Mouse (Mus musculus) bone marrow, adult 2 months (tissue): ENCODE results near the gene Erc2. TPM values are rescaled to one million over a fixed set of nuclear protein-coding genes. Genes with fewer than 3 reads are reported as not detected.

Source experiments
- H3K27ac ChIP-seq: fragments of 200-500 bp; 2 replicates; pipeline ENCODE4 v1.5.1; 2012; ENCODE audit warnings: low read depth, mild to moderate bottlenecking, control low read depth, inconsistent platforms, low read length; ENCODE audit not compliant: control insufficient read depth, poor library complexity, insufficient read depth
- H3K4me1 ChIP-seq: fragments of 200-500 bp; 2 replicates; pipeline ENCODE4 v1.6.1; 2011; ENCODE audit warnings: low read length; ENCODE audit not compliant: control insufficient read depth, insufficient read depth
- H3K4me3 ChIP-seq: fragments of 200-500 bp; replicated peaks from 2 replicates; pipeline ENCODE3; 2011; ENCODE audit warnings: mild to moderate bottlenecking, low read depth, low read length, control low read depth; ENCODE audit not compliant: control insufficient read depth
- CTCF ChIP-seq: fragments of 200-500 bp; IDR thresholded peaks from 2 replicates; pipeline ENCODE4 v1.5.1; 2011; ENCODE audit warnings: low read length, control low read depth; ENCODE audit not compliant: control insufficient read depth, insufficient read depth
- POLR2A ChIP-seq: fragments of 200-500 bp; IDR thresholded peaks from 2 replicates; pipeline ENCODE4 v1.6.1; 2011; ENCODE audit warnings: low read depth, mild to moderate bottlenecking, control low read depth, low read length, borderline replicate concordance; ENCODE audit not compliant: control insufficient read depth
- WGBS: fragments of 180-500 bp; shearing (Covaris S2); methylation state at CpG from one replicate; pipeline ENCODE4 v1.1.7; 2018; 5-methylcytosine and 5-hydroxymethylcytosine counted together
- polyA plus RNA-seq: library from polyadenylated mRNA; stranded (reverse); fragments of >200 nt; gene quantifications from 2 replicates; pipeline ENCODE4 v1.2.4, GENCODE M21; 2011; ENCODE audit warnings: low replicate concordance; ENCODE audit not compliant: missing spikeins, insufficient read depth, insufficient read length

The Erc2 gene
- polyA plus RNA-seq, 1 experiment: not detected

DNA sequence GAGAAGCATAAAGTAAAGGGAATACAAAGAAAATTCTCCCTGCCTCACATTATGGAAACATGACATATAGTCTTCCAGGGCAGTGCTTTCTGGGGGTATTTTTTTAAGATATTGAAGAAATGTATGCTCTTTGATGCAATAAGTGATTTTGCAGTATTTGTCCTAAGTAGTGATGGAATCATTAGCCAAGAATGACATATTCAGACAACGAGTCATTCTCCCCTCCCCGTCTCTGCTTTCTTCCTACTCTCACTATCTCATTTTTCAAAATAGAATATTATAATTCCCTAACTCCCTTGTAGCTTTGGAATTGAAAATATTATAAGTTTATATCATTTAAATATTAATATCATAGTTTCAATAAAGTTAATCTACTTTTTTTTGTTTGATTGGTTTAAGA, 490.9 kb downstream of the Erc2 start:
- Histone ChIP-seq H3K4me3 (no peak overlapping the region), H3K4me1 (no peaks in the 10 kb centered on the region), H3K27ac (no peak overlapping the region)
- no peak for TF ChIP-seq CTCF
- no peak for TF ChIP-seq POLR2A
- 81% methylated on average over 2 of the region's 2 CpGs for WGBS

DNA sequence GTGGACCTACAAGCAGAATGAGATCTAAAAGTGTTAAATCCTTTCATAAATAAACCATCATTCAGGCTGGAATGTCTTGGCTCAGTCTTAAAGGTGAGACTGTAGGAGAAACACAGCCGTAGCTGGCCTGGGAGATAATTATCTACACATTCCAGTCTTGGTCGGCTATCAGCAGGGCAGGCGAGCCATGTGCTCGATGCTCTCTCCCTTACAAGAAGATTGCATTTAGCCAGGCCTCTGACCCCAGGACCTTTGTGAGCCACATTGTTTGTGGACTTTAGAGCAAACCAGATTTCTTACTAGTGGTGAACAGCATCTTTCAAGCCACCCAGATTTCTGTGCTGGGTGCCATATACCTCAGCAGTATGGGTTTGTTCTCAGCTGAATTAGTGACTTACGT, 498.6 kb downstream of the Erc2 start:
- TF ChIP-seq POLR2A (no peak), CTCF (no peak)
- H3K4me1 ChIP-seq: no peaks in the 10 kb centered on the region
- H3K27ac ChIP-seq: no peak overlapping the region
- WGBS: 63% methylated on average over 5 of the region's 5 CpGs
- no peak overlapping the region for H3K4me3 ChIP-seq

DNA sequence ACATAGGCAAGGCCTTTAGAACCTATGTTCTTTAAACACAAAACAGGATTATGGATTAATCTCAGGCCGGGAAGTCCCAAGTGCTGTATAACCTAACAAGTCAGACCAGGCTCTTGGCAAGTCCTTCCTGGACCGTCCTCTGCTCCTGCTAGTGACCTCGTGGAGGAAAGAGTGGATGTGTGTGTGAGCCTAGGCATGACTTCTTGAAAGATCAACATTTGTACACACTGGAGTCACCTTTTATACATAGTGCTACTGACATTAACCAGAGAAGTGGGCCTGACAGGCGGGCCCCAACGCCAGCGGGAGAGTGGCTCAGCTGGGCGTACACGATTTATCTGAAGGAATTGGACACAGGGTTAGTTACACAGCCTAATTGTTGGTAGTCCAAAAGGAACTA, 504.6 kb downstream of the Erc2 start:
- TF ChIP-seq CTCF (no peak), POLR2A (no peak)
- no peaks in the 10 kb centered on the region for H3K4me1 ChIP-seq
- WGBS: 82% methylated on average over 8 of the region's 8 CpGs

GRCm38 (mm10) chr14:28128999-28129398, 506.8 kb downstream of the Erc2 start:
- TF ChIP-seq CTCF: no peak
- TF ChIP-seq POLR2A: no peak

More for the DNA sequence above, 504.6 kb downstream of the Erc2 start:
- H3K4me3 ChIP-seq: no peak overlapping the region
- no peak overlapping the region for H3K27ac ChIP-seq

DNA sequence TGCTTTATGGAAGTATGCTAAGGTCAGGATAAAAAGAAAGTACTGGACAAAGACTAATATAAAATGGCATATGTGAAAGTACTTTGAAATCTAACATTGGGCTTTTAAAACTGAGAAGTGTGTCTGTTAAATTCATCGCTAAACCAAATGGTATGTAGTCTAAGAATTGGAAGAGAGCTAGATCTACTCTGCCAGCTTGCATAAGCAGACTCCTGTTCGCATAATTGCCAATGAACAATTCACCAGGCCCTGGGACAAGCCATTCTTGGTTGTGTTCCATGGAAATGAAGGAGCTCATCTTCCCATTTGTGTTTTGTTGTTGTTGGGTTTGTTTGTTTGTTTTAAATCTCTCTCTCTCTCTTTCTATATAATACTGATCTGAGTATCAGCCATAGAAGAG, 521.8 kb downstream of the Erc2 start:
- 76% methylated on average over 2 of the region's 2 CpGs for WGBS
- Histone ChIP-seq H3K4me3 (no peak overlapping the region), H3K4me1 (no peaks in the 10 kb centered on the region), H3K27ac (no peak overlapping the region)
- TF ChIP-seq CTCF: no peak
- no peak for TF ChIP-seq POLR2A

More at GRCm38 (mm10) chr14:28128999-28129398, 506.8 kb downstream of the Erc2 start:
- H3K27ac ChIP-seq: no peak overlapping the region
- no peak overlapping the region for H3K4me3 ChIP-seq
- no peaks in the 10 kb centered on the region for H3K4me1 ChIP-seq
- WGBS: 68% methylated on average over 3 of the region's 3 CpGs

DNA sequence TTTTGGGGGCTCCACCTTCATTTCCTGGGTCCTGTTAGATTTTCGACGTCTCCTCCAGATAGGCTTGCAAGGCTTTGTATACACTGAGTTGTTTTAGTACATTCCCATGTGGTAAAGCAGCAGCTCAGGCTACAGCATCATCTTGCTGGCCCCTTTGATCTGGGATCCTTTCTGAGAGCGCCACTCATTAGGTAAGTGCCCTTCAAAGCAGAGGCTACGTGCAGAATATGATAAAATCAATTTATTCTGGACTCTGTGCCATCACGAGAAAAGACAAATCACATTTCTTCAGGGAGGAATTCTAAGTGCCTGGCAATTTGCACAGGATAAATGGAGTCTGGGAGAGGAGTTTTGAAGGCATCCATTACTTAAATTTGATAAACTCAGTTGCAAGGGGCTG, 525.0 kb downstream of the Erc2 start:
- H3K4me3 ChIP-seq: no peak overlapping the region
- no peaks in the 10 kb centered on the region for H3K4me1 ChIP-seq
- TF ChIP-seq CTCF (no peak), POLR2A (no peak)
- no peak overlapping the region for H3K27ac ChIP-seq
- 60% methylated on average over 5 of the region's 5 CpGs for WGBS

GRCm38 (mm10) chr14:28150942-28151341, 528.7 kb downstream of the Erc2 start:
- Histone ChIP-seq H3K4me1 (no peaks in the 10 kb centered on the region), H3K27ac (no peak overlapping the region), H3K4me3 (no peak overlapping the region)
- TF ChIP-seq CTCF (no peak), POLR2A (no peak)
- WGBS: 65% methylated on average over 3 of the region's 3 CpGs

DNA sequence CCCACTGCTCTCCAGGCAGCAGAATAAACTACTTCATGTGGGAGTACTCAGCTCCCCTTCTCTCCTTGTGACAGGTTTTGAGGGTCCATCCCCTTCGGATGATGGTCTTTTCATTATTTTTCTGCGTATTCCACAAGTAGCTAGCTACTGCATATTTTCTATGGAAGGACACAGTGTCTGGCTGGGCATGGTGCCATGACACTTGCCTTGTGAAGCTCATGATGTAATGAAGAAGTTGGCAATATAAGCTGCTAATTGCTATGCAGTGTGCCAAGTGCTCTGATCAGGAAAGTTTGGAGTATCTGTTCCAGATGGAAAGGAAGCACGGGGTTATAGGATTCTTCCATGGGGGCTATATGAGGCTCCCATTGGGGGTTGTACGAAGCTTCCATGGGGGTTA, 533.5 kb downstream of the Erc2 start:
- Histone ChIP-seq H3K4me1 (no peaks in the 10 kb centered on the region), H3K27ac (no peak overlapping the region), H3K4me3 (no peak overlapping the region)
- WGBS: 75% methylated on average over 4 of the region's 4 CpGs
- TF ChIP-seq POLR2A (no peak), CTCF (no peak)

GRCm38 (mm10) chr14:28160852-28161251, 538.6 kb downstream of the Erc2 start:
- TF ChIP-seq POLR2A (no peak), CTCF (no peak)
- 83% methylated on average over 2 of the region's 2 CpGs for WGBS
- Histone ChIP-seq H3K4me3 (no peak overlapping the region), H3K4me1 (no peaks in the 10 kb centered on the region), H3K27ac (no peak overlapping the region)
